Mouse (Mus musculus) kidney, postnatal 4 days (tissue): ENCODE data around the gene Ano1.
A peak's percentile ranks its signal among the peaks of the same experiment; 100 is the strongest.

ENCODE experiments used
- DNase-seq, 2 experiments: peaks; one replicate each; pipeline ENCODE4 v3.0.0; 2021; ENCODE audit warnings: mixed read lengths in 2 of 2

Gene Ano1

DNA sequence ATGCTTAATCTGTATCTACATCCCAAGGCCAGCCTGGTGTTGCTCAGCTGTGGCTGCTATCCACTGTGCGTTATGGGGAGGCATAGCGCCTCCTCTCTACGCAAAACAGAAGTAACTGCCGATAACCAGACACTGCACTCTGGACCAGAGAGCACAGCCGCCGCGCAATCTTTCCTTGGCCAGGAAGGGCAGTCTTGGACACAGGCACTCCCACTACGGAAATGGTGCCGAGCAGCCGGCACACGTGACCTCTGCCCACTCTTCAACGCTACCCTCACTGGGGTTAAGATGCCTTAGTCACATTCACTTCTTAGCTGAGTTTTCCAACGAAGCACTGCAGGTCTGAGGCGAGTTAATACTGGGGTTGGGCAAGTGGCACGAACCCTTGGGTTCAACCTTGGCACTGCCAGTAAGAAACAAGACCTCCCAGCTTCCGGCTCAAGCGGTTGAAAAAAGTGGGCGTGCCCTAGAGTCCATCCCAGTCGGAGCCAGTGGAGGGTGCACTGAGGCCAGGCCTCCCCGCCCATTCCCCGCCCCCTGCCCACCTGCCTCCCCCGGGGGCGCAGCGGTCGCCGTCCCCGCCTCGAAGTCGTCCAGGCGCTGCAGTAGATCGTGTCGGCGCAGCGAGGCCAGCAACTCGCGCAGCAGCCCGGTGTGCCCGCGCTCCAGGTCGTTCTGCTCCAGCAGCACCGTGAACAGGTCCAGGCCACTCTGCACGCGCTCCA is 170.1 kb downstream of the Ano1 start:
- peak; percentile 83 to 92 for DNase-seq

DNA sequence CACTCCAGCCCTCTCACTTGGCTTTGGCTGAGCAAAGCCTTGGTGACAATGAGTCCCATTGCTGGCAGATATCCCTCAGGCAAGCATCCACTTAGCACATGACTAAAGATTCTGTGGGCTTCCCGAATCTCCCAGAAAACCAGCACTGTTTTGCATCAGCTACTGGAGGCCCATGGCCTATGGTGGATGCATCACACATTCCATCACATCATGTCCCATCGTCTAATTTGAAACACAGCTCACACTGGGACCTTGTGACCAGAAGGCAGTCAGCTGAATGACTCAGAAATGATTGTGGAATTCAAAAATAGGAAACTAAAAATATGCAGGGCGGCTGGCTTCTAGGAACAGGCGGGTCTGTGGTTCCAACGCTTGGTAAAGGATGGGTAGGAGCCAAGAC is 173.9 kb downstream of the Ano1 start:
- DNase-seq: no peak

DNA sequence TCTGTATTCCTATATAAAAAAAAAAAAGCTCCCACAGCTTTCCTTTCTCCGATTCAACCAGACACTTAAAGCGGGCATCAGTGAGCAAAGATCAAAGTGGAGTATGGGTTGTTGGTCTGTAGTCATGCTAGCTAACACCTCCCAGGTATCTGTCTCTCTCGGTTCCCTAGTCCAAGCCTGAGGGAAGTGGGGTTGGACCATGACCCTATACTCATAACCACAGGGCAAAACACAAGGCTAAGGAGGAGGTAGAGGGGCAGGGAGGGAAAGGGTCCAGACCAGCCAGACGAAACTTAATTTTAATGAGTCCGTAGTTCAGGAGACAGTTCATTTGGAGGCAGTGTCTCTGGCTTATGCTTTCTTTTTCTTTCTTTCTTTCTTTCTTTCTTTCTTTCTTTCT is 179.5 kb downstream of the Ano1 start:
- DNase-seq: peak in 1 of 2 experiments; percentile 24

DNA sequence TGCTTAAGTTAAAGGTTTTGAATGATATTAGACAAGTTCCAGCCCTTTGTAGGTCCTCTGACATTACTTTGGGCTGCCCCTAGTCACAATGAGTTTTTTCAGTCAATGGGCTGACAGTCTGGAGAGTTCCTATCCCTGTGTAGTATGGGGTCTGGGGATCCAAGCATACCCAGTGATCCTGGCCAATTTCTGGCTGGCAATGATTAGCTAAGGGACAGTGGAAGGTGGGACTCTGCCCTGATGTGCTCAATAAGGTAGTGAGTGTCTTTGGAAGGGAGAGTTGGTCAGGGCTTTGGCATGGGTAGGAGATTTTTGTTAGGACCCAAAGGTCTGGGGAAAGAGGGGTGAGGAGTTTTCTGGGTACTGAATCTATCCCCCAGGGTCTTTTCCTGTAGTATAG is 180.2 kb downstream of the Ano1 start:
- peak in 1 of 2 experiments; percentile 53 for DNase-seq

DNA sequence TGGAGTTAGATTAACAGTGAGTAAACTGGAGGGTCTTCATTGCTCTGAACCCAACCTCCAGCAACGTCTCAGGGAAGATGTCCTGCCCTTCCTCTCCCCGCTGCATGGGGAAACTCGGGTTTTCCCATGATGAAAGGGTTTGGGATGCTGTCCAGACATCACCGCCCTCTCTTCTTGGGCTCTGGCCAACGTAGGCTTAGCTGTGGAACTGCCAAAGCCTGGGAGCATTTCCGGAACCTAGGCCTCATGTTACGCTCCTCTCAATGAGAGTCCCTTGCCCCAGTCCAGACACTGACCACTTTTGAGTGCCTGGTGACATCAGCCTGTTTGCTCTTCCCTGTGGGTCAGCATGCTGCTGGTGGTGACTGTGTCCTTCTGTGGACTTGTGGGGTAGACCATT is 182.3 kb downstream of the Ano1 start:
- peak; percentile 30 to 44 for DNase-seq

DNA sequence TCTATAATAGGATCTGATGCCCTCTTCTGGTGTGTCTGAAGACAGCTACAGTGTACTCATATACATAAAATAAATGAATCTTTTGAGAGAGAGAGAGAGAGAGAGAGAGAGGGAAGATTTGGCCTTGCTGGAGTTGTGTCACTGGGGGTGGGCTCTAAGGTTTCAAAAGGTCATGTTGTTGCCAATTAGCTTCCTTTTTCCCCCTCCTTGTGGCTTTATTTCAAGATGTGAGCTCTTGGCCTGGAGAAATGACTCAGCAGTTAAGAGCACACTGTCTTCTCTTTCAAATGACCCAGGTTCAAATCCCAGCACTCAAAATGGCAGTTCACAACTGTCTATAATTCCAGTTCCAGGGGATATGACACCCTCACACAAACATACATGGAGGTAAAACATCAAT is 183.7 kb downstream of the Ano1 start:
- DNase-seq: no peak

DNA sequence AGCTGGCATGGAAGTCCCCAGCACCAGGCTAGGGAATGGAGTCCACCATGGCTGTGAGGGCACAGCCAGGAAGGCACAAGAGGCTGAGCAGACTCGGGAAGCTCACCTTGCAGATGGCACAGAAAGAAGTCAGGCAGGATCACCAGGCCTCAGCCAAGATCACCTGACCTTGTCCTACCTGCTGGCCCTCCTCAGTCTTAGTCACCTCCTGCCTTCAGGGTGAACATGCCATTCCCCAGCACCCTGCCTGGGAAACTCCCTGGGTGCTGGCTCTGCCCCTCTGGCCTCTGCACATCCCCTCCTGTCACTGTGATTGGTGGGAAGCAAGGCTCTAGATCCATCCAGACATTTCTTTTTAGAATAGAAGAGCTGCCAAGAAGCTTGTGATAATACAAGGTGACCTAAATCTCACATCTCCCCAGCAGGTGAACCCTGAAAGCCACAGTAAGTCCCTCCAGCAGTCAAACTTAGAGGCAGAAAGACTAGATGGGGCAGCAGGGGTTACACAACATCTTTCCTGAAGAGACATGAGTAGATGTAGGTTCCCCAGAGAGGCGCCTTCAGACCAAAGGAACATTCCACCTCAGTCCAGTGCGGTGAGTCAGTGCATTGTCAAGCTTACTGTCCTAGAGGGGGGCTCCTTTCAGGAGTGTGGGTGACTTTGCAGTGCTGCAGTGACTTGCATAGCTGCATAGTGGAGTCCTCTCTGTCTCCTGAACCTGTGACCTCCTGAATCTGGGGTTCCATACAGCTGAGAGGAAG is 184.7 kb downstream of the Ano1 start:
- no peak for DNase-seq

DNA sequence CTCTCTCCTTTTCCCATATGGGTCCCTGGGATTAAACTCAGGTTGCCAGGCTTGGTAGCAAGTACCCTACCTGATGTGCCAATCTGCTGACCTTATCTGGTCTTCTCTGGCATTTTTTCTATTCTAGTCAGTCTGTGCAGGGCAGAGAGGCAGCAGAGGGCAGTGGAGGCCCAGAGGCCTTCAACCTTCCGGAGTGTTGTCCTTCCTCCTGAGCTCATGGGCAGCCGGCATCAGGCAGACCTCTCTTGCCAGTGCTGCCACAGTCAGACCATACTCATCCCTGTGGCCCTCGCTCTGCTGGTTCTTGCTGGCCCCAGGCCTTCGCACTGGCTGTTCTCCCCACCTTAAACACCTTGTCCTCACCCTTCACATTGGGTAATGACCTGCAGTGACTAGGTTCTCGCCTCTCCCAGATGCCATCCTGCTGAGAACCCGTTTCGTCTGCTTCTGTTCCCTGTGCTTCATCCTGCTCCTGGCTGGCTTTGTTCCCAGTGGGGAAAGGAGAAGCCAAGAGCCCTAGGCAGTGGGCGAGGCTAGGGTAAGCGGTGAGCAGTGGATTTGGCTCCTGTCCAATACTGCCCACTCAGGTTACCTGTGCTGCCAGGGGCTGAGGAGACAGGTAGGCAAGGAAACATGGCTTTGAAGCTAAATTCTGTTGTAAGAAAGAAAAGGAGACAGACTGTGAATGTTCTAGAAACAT is 188.2 kb downstream of the Ano1 start:
- peak; percentile 26 to 58 for DNase-seq

DNA sequence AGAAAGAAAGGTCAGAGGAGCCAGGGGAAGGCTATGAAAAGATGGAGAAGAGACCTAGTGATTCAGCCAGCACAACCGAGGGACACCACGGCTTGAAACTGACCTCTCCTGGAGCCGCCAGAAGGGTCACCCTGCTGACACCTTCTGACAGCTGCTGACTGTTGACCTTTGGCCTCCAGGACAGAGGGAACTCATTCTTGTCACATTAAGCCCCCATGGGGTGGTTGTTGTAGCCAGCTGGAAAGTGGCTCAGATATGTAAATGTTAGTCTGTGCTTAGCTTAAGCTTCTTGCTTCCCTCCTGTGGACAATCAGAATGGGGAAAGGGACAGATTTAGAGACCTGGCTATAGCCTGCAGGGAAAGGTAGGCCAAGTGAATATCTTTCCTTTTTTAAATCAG is 189.8 kb downstream of the Ano1 start:
- DNase-seq: no peak

DNA sequence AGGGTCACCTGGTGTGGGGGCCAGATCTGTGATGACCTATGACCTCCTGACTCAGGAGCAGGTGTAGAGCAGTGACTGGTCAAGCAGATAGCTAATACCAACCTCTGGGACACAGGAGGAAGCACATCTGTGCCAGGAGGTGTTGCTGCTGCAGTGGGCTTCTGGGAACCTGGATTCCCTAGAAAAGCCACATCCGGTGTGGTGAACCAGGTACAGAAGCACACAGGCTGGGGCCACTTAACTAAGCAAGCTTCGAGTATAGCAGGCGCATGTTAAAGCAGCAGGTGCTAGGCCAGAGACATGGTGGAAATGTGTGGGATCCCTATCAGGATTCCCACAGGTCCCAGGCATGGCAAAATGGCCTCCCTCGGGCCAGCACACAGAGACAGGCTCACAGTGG is 191.2 kb downstream of the Ano1 start:
- no peak for DNase-seq

DNA sequence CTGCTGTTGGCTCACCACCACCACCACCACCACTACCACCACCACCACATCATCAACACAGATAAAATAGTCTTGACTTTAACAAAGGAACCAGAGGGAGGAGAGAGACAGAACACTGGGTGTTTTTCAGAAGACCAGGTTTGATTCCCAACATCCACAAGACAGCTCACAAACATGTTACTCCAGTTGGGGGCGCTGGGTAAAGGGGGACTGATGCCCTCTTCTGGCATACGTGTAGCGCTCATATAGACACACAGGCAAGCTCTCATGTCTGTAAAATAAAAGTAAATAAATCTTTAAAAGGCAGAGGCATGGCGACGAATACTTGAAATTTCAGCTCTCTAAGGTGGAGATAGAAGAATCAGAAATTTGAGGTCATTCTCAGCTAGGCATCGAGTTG is 193.2 kb downstream of the Ano1 start:
- DNase-seq: no peak

DNA sequence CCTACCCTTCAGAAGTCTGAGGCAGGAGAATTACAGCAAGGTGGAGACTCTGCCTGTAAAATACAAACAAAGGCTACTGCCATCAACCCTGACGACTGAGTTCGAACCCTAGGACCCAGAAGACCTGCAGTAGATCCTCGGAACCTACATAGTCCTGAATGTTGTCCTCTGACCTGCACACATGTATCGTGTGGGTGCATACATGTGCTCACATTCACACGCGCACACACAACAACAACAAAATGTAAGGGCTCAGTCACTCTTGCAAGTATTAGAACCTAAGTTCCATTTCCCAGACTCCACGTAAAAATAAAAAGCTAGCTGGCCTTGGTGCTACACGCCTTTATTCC is 197.7 kb downstream of the Ano1 start:
- DNase-seq: no peak

DNA sequence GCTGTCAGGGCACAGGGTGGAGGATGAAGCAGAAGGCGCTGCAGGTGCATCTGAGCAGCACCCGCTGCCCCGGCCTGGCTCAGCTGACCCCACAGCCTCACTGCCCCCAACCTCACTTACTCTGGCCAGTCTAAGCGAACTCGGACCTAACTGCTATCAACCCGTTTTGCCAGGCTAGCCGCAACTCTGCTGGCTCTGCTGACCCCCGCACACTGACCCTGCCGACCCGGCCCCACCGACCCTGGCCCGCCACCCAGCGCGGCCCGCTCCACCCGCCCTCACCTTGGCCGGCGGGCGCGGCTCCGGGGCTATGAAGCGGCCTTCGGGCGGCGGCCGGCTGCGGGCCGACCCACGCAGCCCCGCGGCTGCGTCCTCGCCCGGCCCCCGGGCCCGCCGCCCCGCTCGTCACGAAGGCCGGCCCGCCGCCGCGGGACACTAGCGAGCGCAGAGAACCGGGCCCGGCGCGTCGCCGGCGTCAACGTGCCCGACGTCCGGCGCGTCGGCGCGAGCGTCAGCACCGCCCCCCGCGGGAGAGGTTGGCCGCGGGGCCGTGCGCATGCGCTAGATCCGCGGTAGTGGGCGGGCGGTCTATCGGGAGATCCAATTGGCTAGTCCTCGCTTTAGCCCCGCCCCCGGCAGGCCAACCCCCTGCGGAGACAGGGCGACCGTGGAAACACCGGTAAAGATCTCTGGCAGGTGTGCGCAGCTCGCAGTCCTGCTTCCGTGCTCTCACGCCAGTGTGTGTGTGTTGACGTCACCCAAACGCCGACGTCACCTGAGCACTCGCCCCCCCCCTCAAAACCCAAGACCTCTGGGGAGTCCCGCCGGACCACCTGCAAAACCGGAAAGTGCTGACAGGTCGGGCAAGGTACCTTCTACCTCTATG is 198.3 kb downstream of the Ano1 start, which contains the start of gene Ppfia1:
Gene Ppfia1, minus strand, starts transcription at position 493 of the 886 bp plus-strand sequence.
- DNase-seq: peak; percentile 99

DNA sequence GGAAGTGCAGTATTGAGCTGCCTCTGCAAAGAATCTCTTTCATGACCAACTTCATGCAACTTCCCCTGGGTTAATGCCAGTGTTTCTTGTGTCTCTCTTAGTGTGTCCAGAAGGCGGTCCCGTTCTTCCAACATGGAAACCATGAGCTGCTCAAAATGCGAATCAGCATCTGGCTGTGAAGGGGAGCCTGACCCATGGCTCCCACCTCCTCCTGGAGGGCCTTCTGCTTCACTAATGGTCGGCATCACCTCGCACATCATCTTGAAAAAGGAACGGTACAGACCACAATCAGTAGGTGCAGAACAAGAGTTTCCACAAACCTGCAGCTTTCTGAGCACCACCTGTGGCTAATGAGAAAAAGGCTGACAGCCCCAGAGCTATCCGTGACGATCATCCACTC is 199.5 kb downstream of the Ano1 start:
- DNase-seq: no peak

DNA sequence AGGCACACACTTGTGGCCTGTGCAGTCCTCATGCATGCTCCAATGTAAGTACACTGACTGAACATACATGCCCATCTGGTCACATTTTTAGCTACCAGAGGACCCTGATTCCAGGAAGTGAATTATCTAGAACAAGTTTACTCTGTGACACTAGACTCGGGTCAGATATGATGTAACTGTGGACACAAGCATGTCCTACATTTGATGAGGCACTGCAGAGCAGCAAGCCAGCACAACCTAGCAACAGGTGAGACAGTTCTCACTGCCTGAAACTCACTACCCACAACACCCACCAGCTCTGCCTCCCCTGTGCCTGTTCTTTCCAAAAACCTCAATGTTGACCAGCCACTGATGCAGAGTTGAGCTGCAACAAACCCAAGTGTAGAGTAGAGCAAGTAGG is 201.0 kb downstream of the Ano1 start:
- DNase-seq: no peak

DNA sequence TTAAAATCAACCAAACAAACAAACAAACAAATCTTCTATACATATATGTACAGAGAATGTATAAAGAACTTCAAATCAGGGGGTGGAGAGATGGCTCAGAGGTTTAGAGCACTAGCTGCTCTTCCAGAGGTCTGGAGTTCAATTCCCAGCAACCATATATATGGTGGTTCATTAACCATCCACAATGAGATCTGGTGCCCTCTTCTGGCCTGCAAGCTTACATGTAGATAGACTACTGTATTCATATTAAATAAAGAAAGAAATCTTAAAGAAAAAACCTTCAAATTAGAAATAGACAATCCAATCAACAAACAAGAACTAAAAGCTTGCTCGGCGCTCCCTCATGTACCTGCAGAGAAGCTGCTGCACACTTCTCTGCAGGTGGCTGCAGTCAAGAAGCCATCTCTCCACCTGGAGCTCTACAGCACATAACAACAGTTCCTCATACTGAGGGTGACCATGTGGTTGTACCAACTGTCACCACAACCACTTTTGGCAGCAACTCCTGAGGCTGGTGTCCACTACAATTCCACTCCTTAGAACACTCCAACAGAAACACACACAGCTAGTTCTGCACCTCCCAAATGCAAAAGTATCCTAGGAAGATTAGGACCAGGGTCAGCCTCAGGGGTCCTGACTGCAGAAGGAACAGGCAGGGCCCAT is 201.7 kb downstream of the Ano1 start:
- no peak for DNase-seq

DNA sequence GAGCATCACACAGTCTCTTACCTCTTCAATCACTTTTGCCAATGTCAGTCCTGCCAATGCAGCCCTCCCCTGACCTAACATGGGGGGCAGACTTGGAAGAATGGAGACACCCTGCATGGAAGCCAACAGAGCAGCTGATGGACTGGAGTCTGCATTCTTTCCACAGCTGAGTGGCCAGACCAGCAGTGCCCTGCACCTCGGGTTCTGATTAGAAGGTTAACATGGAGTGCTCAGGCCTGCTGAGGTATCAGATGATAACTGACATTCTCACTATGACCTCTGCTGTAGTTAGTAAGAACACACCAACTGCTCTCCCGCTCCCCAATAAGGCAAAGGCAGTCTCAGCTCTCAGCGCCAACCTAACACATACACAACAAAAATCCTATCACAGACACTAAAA is 206.5 kb downstream of the Ano1 start:
- no peak for DNase-seq

DNA sequence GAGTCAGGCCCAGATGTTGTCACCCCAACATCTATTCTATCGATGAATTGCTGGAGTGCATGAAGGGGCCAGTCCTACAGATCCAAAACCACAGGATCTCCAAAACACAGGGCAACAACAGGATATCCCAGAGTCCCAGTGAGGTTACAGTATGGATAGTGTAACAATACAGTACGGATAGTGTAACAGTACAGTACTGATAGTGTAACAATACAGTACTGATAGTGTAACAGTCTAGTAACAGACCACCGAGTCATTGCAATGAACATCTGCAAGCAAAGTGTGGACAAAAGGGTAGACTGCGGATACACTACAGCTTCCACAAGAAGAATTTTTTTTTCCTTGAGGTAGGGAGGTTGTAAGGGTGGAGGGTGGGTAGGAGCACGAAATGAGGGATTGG is 210.4 kb downstream of the Ano1 start:
- no peak for DNase-seq

DNA sequence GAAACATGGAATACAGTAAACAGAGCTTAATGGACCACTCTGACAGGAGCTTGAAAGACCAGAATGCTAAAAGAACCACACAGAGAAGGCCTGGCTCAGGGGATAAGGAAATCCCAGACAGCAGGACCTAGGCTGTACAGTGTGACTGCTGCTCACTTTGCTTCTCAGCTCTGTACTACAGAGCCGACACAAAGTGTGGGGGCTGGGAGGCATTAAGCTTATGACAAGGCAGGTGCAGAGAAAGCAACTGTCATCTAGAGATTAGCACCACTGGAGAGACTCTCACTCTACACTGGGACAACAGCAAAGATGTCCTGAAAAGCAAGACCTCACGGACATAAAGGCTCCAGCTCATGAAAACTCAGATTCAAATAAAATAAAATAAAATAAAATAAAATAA is 212.6 kb downstream of the Ano1 start:
- no peak for DNase-seq
